Mouse (Mus musculus): ENCODE measurements at regions not wholly inside any gene's neighbourhood (a gene's known extent, or its start where the extent isn't known, plus 50 kb on each side); places are given as distances from the start of the nearest gene placed in this dataset.
A peak's percentile ranks its signal among the peaks of the same experiment; 100 is the strongest.

DNA sequence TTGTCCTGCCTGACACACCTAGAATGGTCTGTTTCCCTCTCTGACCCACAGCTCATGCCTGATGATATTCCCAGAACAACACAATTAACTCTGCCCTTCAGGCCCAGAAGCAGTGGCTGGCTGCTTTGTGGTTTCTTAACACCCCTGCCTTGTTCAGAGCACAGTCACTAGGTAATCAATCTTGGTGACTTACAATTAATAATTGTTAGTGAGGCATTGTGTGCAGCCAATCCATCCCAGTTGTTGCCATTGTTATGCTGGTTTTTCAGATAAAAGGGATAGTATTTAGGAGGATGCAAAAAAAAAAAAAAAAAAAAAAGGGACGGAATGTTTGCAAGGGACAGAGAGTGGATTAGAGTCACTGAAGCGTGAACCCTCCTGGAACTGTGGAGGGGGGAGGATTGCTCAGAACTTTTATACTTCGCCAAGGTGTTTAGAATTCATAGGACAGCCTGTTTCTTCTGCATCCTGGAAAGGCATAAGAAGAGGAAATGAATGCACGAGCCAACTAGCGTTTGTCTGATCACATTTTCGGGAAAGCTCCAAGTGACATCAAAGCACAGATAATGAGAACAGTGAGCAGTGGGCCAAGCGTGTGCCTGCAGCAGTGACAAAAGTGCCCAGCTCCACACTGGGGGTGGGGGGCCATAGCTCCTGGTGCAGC lies 475.3 kb downstream of the Nedd1 start:
- H3K36me3 ChIP-seq (ENCODE audit: control insufficient read depth, insufficient read depth, low read length), result no peaks in the 10 kb centered on the region
- H3K4me1 ChIP-seq (ENCODE audit: control insufficient read depth, insufficient read depth, low read length), result no peaks in the 10 kb centered on the region
- WGBS, result 52% methylated on average over 7 of the region's 7 CpGs
- no peaks in the 10 kb centered on the region for H3K27me3 ChIP-seq (ENCODE audit: control insufficient read depth, insufficient read depth, low read length)
- no peak for ATAC-seq (ENCODE audit: insufficient read depth, low FRiP score)
- no peak overlapping the region for H3K4me2 ChIP-seq (ENCODE audit: low read depth, low read length)
- H3K27ac ChIP-seq (ENCODE audit: low read length), result no peak overlapping the region
- no peak overlapping the region for H3K4me3 ChIP-seq (replicated peaks; ENCODE audit: low read length)
- H3K9ac ChIP-seq (ENCODE audit: low read length), result no peak overlapping the region
- H3K9me3 ChIP-seq (replicated peaks; ENCODE audit: control insufficient read depth, low read length), result no peaks in the 10 kb centered on the region

DNA sequence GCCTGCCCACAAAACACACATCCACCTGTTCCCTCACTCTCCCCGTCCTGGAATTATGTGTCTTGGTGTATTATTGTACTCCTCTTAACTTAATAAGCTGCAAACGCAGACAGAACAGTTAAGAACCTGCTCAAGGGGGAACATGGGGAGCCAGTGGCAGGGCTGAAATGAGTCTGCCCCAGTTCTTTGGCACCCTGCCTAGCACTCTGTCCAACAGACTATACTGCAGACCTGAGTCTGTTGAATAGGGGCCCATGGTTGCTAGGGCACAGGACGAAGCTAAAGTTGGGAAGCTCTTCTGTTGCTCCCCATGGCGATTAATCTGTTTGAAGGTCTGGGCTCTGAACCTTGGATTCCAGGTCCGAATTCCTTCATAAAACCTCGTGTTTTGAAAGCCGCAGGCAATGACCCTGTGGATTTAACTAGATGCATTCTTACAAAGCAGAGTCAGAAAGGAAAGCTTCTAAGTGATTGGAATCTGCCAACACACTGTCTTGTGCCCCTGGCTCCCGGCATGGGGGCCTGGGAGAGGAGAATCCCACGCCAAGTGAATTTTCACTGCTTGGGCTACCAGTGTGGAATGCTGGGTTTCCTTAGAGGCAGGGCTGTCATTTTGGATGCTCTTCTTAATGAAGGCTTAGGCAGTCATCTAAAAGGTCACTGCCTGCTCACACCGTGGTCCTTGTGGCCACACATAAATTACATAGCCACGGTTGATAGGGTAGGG lies 479.3 kb downstream of the Nedd1 start:
- no peak overlapping the region for H3K9ac ChIP-seq (ENCODE audit: low read length)
- H3K27me3 ChIP-seq (ENCODE audit: control insufficient read depth, insufficient read depth, low read length), result no peaks in the 10 kb centered on the region
- H3K9me3 ChIP-seq (replicated peaks; ENCODE audit: control insufficient read depth, low read length), result no peaks in the 10 kb centered on the region
- no peaks in the 10 kb centered on the region for H3K36me3 ChIP-seq (ENCODE audit: control insufficient read depth, insufficient read depth, low read length)
- no peaks in the 10 kb centered on the region for H3K4me1 ChIP-seq (ENCODE audit: control insufficient read depth, insufficient read depth, low read length)
- no peak overlapping the region for H3K4me2 ChIP-seq (ENCODE audit: low read depth, low read length)
- 67% methylated on average over 11 of the region's 11 CpGs for WGBS
- no peak overlapping the region for H3K4me3 ChIP-seq (replicated peaks; ENCODE audit: low read length)
- ATAC-seq (ENCODE audit: insufficient read depth, low FRiP score), result no peak
- no peak overlapping the region for H3K27ac ChIP-seq (ENCODE audit: low read length)

DNA sequence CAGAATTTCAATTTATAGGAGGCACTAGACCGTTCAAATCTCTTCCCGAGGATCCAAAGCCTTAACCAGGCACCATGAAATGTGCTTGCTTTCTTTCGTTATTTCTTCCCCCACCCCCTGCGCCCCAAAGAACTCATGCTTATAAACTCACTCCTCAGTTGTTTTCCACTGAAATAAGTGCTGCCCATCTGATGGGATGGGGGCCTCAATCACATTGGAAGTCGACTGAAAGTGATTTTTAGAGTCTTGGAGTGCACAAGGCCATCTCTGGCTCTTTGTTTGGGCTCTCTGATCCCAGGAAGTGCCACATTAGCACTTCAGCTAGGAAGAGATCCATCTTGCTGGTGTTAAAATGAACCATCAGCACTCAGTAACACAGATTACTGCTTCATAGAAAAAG lies 484.3 kb downstream of the Nedd1 start:
- no peak overlapping the region for H3K4me3 ChIP-seq (replicated peaks; ENCODE audit: low read length)
- H3K27ac ChIP-seq (ENCODE audit: low read length), result no peak overlapping the region
- H3K4me1 ChIP-seq (ENCODE audit: control insufficient read depth, insufficient read depth, low read length), result no peaks in the 10 kb centered on the region
- H3K4me2 ChIP-seq (ENCODE audit: low read depth, low read length), result no peak overlapping the region
- no peaks in the 10 kb centered on the region for H3K27me3 ChIP-seq (ENCODE audit: control insufficient read depth, insufficient read depth, low read length)
- no peaks in the 10 kb centered on the region for H3K36me3 ChIP-seq (ENCODE audit: control insufficient read depth, insufficient read depth, low read length)
- no peak for ATAC-seq (ENCODE audit: insufficient read depth, low FRiP score)
- no peaks in the 10 kb centered on the region for H3K9me3 ChIP-seq (replicated peaks; ENCODE audit: control insufficient read depth, low read length)
- H3K9ac ChIP-seq (ENCODE audit: low read length), result no peak overlapping the region
- WGBS, result 62% methylated on average over 5 of the region's 5 CpGs

DNA sequence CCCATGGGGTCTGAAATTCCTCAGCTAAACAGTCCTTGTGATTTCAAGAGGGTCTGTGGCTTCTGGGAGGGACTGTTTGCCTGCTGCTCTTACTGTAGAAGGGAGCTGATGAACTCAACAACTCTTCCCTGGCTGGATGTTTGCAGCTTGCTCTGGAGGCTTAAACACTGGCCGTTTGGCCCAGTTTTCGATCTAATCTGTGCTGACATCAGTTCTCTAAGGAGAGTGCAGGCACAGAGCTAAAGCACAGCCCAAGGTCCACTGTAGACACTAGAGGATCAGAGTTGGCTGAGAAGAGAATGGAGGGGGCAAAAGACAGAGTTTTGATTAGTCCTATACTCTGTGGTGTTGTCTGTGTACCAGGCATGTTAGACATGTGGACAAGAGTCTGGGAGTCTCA lies 490.1 kb downstream of the Nedd1 start:
- ATAC-seq (ENCODE audit: insufficient read depth, low FRiP score), result no peak
- Histone ChIP-seq H3K4me2 (ENCODE audit: low read depth, low read length) (no peak overlapping the region), H3K4me3 (replicated peaks; ENCODE audit: low read length) (no peak overlapping the region), H3K27me3 (ENCODE audit: control insufficient read depth, insufficient read depth, low read length) (no peaks in the 10 kb centered on the region), H3K9me3 (replicated peaks; ENCODE audit: control insufficient read depth, low read length) (no peaks in the 10 kb centered on the region), H3K4me1 (ENCODE audit: control insufficient read depth, insufficient read depth, low read length) (no peaks in the 10 kb centered on the region), H3K36me3 (ENCODE audit: control insufficient read depth, insufficient read depth, low read length) (no peaks in the 10 kb centered on the region), H3K9ac (ENCODE audit: low read length) (no peak overlapping the region), H3K27ac (ENCODE audit: low read length) (no peak overlapping the region)
- 54% methylated on average over 2 of the region's 2 CpGs for WGBS

DNA sequence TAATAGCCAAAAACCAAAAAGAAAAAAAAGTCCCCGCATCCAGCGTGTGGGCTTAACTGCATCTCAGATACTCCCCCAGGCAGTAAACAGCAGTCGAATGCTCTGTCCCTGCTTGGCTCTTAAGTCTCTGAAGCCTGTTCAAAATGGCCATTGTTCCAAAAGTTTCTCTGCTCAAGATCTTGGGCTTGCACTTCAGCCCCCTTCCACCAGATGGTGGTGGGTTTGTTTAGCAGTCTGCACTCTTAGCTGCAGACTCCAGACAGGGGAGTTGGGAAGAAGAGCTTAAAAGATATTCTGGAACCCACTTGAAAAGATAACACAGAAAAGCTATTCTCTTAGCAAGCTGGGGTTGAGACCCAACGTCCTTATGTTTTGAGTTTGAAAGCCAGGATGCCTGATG lies 496.4 kb downstream of the Nedd1 start:
- WGBS, result 72% methylated on average over 4 of the region's 4 CpGs
- Histone ChIP-seq H3K4me2 (ENCODE audit: low read depth, low read length) (no peak overlapping the region), H3K4me1 (ENCODE audit: control insufficient read depth, insufficient read depth, low read length) (no peaks in the 10 kb centered on the region), H3K9ac (ENCODE audit: low read length) (no peak overlapping the region), H3K9me3 (replicated peaks; ENCODE audit: control insufficient read depth, low read length) (no peaks in the 10 kb centered on the region), H3K4me3 (replicated peaks; ENCODE audit: low read length) (no peak overlapping the region), H3K27ac (ENCODE audit: low read length) (no peak overlapping the region), H3K36me3 (ENCODE audit: control insufficient read depth, insufficient read depth, low read length) (no peaks in the 10 kb centered on the region), H3K27me3 (ENCODE audit: control insufficient read depth, insufficient read depth, low read length) (no peaks in the 10 kb centered on the region; the same call in 1 of the 2 replicates)
- no peak for ATAC-seq (ENCODE audit: insufficient read depth, low FRiP score)

DNA sequence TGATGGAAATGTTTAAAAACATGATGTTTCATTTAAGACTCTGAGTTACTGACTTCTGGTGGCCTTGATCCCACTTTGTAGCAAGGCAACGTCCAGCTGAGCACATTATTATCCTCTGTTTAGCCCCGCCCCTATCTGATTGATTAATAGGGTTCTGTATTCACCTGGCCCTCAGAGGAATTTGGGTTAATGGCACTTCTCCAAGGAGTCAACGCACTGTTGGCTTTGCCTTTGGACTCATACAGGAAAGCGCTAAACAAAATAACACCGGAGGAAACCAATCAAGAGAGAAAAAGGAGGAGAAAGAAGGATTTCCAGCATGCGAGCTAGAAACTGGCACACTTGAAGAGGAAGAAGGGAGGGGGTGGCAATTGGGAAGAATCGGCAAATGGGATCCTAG lies 497.1 kb downstream of the Nedd1 start:
- 83% methylated on average over 7 of the region's 7 CpGs for WGBS
- no peak for ATAC-seq (ENCODE audit: insufficient read depth, low FRiP score)
- H3K9ac ChIP-seq (ENCODE audit: low read length), result no peak overlapping the region
- H3K4me1 ChIP-seq (ENCODE audit: control insufficient read depth, insufficient read depth, low read length), result no peaks in the 10 kb centered on the region
- no peak overlapping the region for H3K4me3 ChIP-seq (replicated peaks; ENCODE audit: low read length)
- H3K27me3 ChIP-seq (ENCODE audit: control insufficient read depth, insufficient read depth, low read length), result no peaks in the 10 kb centered on the region; the same call in 1 of the 2 replicates
- no peaks in the 10 kb centered on the region for H3K9me3 ChIP-seq (replicated peaks; ENCODE audit: control insufficient read depth, low read length)
- no peak overlapping the region for H3K4me2 ChIP-seq (ENCODE audit: low read depth, low read length)
- no peak overlapping the region for H3K27ac ChIP-seq (ENCODE audit: low read length)
- H3K36me3 ChIP-seq (ENCODE audit: control insufficient read depth, insufficient read depth, low read length), result no peaks in the 10 kb centered on the region

DNA sequence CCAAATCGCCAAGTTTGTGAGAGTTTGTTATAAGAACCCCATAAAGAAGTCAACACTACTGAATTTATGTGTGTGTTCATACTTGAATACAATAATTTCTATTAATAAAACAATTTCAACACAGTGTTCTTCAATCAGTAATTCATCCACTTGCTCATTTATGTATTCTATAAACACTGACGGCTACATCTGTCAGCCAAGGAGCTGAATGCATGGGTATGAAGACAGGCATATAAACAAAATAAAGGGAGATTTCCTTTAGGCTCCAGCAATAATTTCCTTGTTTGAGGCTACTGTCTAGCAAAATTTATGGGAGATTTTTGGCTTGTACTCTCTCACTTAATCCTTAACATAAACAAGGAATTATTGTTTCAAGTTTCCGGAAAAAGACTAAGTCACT lies 502.9 kb downstream of the Nedd1 start:
- no peak overlapping the region for H3K9ac ChIP-seq (ENCODE audit: low read length)
- H3K27me3 ChIP-seq (ENCODE audit: control insufficient read depth, insufficient read depth, low read length), result no peaks in the 10 kb centered on the region; the same call in 1 of the 2 replicates
- ATAC-seq (ENCODE audit: insufficient read depth, low FRiP score), result peak; percentile 40; the same call in 1 of the 2 replicates
- no peak overlapping the region for H3K27ac ChIP-seq (ENCODE audit: low read length)
- no peak overlapping the region for H3K4me3 ChIP-seq (replicated peaks; ENCODE audit: low read length)
- 44% methylated on average over 3 of the region's 3 CpGs for WGBS
- H3K4me1 ChIP-seq (ENCODE audit: control insufficient read depth, insufficient read depth, low read length), result no peaks in the 10 kb centered on the region
- no peak overlapping the region for H3K4me2 ChIP-seq (ENCODE audit: low read depth, low read length)
- no peaks in the 10 kb centered on the region for H3K36me3 ChIP-seq (ENCODE audit: control insufficient read depth, insufficient read depth, low read length)
- H3K9me3 ChIP-seq (replicated peaks; ENCODE audit: control insufficient read depth, low read length), result no peaks in the 10 kb centered on the region

DNA sequence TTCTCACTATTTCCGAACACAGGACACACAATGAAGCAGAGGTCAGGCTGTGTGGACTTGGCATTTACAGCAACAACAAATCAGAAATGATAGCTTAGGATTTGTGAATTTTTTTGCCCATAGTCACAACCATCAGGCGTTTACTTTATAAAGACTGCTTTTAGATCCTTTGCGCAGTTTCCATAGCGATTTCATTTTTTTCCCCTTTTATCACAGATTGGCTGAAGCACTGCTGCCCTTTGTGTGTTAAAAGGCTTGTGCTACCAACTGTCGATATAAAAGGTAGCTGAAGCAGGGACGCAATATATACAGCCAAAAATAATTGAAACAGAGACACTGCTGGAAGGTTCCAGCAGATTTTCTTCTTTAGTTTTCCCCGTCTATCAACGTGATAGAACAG lies 551.4 kb downstream of the Nedd1 start:
- ATAC-seq (ENCODE audit: insufficient read depth, low FRiP score), result no peak
- Histone ChIP-seq H3K27me3 (ENCODE audit: control insufficient read depth, insufficient read depth, low read length) (no peaks in the 10 kb centered on the region), H3K4me3 (replicated peaks; ENCODE audit: low read length) (no peak overlapping the region), H3K9me3 (replicated peaks; ENCODE audit: control insufficient read depth, low read length) (no peaks in the 10 kb centered on the region), H3K4me1 (ENCODE audit: control insufficient read depth, insufficient read depth, low read length) (no peaks in the 10 kb centered on the region), H3K9ac (ENCODE audit: low read length) (no peak overlapping the region), H3K4me2 (ENCODE audit: low read depth, low read length) (no peak overlapping the region), H3K36me3 (ENCODE audit: control insufficient read depth, insufficient read depth, low read length) (no peaks in the 10 kb centered on the region), H3K27ac (ENCODE audit: low read length) (no peak overlapping the region)
- 68% methylated on average over 8 of the region's 8 CpGs for WGBS

DNA sequence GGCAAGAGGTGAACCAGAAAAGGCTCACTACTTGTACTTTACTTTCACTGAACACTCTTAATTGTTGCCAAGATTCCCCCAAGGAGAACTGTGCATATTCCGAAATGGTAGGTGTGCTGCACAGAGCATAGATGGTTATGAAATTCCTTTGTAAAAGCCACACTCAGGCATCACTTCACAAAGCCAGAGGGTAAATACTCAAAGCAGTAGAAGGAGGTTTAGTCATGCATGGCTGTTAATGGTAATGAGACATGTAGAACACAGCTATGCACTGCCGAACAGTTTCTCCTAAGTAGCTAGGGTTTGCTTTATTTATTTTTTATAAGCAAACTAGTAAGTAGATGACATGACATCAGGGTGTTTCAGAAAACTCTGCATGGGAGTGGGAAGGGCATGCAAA lies 556.2 kb downstream of the Nedd1 start:
- Histone ChIP-seq H3K4me3 (replicated peaks; ENCODE audit: low read length) (no peak overlapping the region), H3K4me1 (ENCODE audit: control insufficient read depth, insufficient read depth, low read length) (peaks cover 8% of the 10 kb centered on the region; the same call in 1 of the 2 replicates), H3K27ac (ENCODE audit: low read length) (no peak overlapping the region), H3K4me2 (ENCODE audit: low read depth, low read length) (no peak overlapping the region), H3K9ac (ENCODE audit: low read length) (no peak overlapping the region), H3K9me3 (replicated peaks; ENCODE audit: control insufficient read depth, low read length) (no peaks in the 10 kb centered on the region), H3K36me3 (ENCODE audit: control insufficient read depth, insufficient read depth, low read length) (no peaks in the 10 kb centered on the region), H3K27me3 (ENCODE audit: control insufficient read depth, insufficient read depth, low read length) (no peaks in the 10 kb centered on the region; the same call in 1 of the 2 replicates)
- ATAC-seq (ENCODE audit: insufficient read depth, low FRiP score), result no peak
- 84% methylated on average over 2 of the region's 2 CpGs for WGBS

All from stomach, embryonic 16.5 days (tissue).